Mouse (Mus musculus) midbrain, embryonic 13.5 days (tissue): ENCODE measurements around the gene Lnx1. TPM values are rescaled to one million over a fixed set of nuclear protein-coding genes. Genes with fewer than 3 reads are reported as not detected.

ENCODE experiments used
- ATAC-seq: fragments of 200-750 bp; cut with Nextera tagmentation; 2 replicates; pipeline ENCODE4 v1.8.0; 2017; ENCODE audit warnings: mild to moderate bottlenecking, moderate TSS enrichment, moderate library complexity
- H3K27ac ChIP-seq: fragments of 300-500 bp; sonication (generic); 2 replicates; pipeline ENCODE4 v1.5.1; 2015; ENCODE audit warnings: inconsistent platforms, mild to moderate bottlenecking, moderate library complexity
- H3K27me3 ChIP-seq: fragments of 300-500 bp; sonication (generic); 2 replicates; pipeline ENCODE4 v1.6.1; 2015; ENCODE audit warnings: mild to moderate bottlenecking, inconsistent platforms
- H3K36me3 ChIP-seq: fragments of 300-500 bp; sonication (generic); 2 replicates; pipeline ENCODE4 v1.6.1; 2015; ENCODE audit warnings: mild to moderate bottlenecking, inconsistent platforms
- H3K4me1 ChIP-seq: fragments of 300-500 bp; sonication (generic); replicated peaks from 2 replicates; pipeline ENCODE4 v1.6.1; 2015; ENCODE audit warnings: inconsistent platforms
- H3K4me2 ChIP-seq: fragments of 300-500 bp; sonication (generic); replicated peaks from 2 replicates; pipeline ENCODE4 v1.6.1; 2015; ENCODE audit warnings: moderate library complexity, mild to moderate bottlenecking, inconsistent platforms
- H3K4me3 ChIP-seq: fragments of 300-500 bp; sonication (generic); replicated peaks from 2 replicates; pipeline ENCODE4 v1.5.1; 2015; ENCODE audit warnings: mild to moderate bottlenecking, inconsistent platforms
- H3K9ac ChIP-seq: fragments of 300-500 bp; sonication (generic); replicated peaks from 2 replicates; pipeline ENCODE4 v1.6.1; 2015; ENCODE audit warnings: mild to moderate bottlenecking, inconsistent platforms
- H3K9me3 ChIP-seq: fragments of 300-500 bp; sonication (generic); 2 replicates; pipeline ENCODE4 v1.6.1; 2016; ENCODE audit warnings: mild to moderate bottlenecking, inconsistent platforms
- WGBS: fragments of 180-500 bp; shearing (Covaris S2); methylation state at CpG from one replicate; pipeline ENCODE4 v1.1.7; 2015; 5-methylcytosine and 5-hydroxymethylcytosine counted together
- polyA plus RNA-seq: library from polyadenylated mRNA; unstranded; fragments of >200 nt; fragmentation: Nextera tagmentation; extraction: Ambion mirVana; gene quantifications from 2 replicates; pipeline ENCODE4 v1.2.1, GENCODE M21; 2015

The Lnx1 gene
- polyA plus RNA-seq, 1 experiment from 2014 or later: 4.0 TPM

- no peak overlapping the region for H3K9ac ChIP-seq
- ATAC-seq: no peak
- H3K27me3 ChIP-seq: no peaks in the 10 kb centered on the region
- 94% methylated on average over 7 of the region's 7 CpGs for WGBS
- peaks cover 69% of the 10 kb centered on the region for H3K36me3 ChIP-seq
- H3K4me3 ChIP-seq: no peak overlapping the region
- no peak overlapping the region for H3K27ac ChIP-seq
- no peaks in the 10 kb centered on the region for H3K9me3 ChIP-seq
- no peaks in the 10 kb centered on the region for H3K4me1 ChIP-seq
- H3K4me2 ChIP-seq: no peak overlapping the region
Measured at GRCm38 (mm10) chr5:74589133-74589532, 113.6 kb downstream of the Lnx1 start.

GRCm38 (mm10) chr5:74571767-74572166 is 130.9 kb downstream of the Lnx1 start:
- WGBS: 92% methylated on average over 6 of the region's 6 CpGs
- peaks cover 30% of the 10 kb centered on the region for H3K36me3 ChIP-seq
- no peak overlapping the region for H3K27ac ChIP-seq
- no peaks in the 10 kb centered on the region for H3K4me1 ChIP-seq
- no peaks in the 10 kb centered on the region for H3K9me3 ChIP-seq
- no peak for ATAC-seq
- no peak overlapping the region for H3K9ac ChIP-seq
- no peaks in the 10 kb centered on the region for H3K27me3 ChIP-seq
- no peak overlapping the region for H3K4me2 ChIP-seq
- no peak overlapping the region for H3K4me3 ChIP-seq

DNA sequence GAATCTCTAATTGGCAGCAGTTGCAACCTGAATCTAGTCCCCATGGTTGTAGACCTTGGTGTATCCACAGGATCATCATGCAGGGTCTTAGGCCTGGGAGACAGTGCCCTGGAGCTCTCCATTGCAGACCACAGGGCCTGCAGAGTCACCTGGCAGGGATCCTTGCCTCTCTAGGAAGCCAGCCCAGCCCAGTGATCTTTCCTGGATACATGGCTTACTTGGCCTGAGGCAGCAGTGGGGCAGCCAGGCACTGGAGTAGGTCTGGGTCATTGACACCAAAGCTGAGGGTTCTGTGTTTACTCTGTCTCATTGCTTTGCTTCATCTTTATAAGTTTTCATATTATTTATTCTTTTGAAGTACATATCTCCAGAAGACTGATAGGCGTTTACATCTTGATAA is 141.6 kb downstream of the Lnx1 start:
- Histone ChIP-seq H3K4me1 (no peaks in the 10 kb centered on the region), H3K36me3 (peaks cover 60% of the 10 kb centered on the region), H3K4me2 (no peak overlapping the region), H3K4me3 (no peak overlapping the region), H3K9me3 (no peaks in the 10 kb centered on the region), H3K27ac (no peak overlapping the region), H3K27me3 (no peaks in the 10 kb centered on the region), H3K9ac (no peak overlapping the region)
- WGBS: 92% methylated on average over 1 of the region's 1 CpGs
- ATAC-seq: no peak

DNA sequence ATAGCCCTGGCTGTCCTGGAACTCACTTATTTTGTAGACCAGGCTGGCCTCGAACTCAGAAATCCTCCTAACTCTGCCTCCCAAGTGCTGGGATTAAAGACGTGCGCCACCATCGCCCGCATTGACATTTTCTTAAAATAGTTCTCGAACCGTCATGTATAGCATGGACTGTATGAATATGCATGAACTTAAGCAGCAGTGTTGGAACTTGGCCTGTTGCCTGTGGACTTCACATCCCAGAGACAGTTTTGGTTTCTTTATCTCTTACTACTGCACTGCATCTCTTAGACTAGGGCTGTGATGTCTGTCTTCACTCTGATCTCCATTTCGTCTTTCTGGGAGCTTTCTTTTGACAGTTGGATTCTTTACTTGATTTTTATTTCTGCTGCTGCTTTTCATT is 153.1 kb downstream of the Lnx1 start:
- no peak for ATAC-seq
- Histone ChIP-seq H3K36me3 (peaks cover 56% of the 10 kb centered on the region), H3K9me3 (no peaks in the 10 kb centered on the region), H3K4me1 (no peaks in the 10 kb centered on the region), H3K27me3 (no peaks in the 10 kb centered on the region), H3K27ac (no peak overlapping the region), H3K9ac (no peak overlapping the region), H3K4me3 (no peak overlapping the region), H3K4me2 (no peak overlapping the region)
- WGBS: 83% methylated on average over 8 of the region's 8 CpGs

DNA sequence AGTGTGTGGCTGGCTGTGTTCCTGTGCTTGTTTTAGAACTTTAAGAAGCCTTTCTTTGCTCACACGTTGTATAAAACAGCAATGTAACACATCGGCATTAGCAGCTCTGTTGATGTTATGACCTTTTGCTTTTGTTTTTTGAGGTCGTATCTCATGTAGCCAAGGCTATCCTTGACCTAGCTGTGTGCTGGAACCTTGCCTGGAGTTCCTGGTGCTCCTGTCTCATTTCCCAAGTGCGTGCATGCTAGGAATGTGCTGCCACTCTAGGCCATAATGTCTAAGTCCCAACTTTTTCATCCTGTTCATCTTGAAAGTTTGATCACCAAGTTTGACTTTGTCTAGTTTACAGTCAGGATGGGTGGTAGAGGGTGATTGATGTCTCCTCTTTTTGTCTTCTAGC is 157.1 kb downstream of the Lnx1 start:
- Histone ChIP-seq H3K36me3 (peaks cover 63% of the 10 kb centered on the region), H3K27me3 (no peaks in the 10 kb centered on the region), H3K9ac (no peak overlapping the region), H3K4me2 (no peak overlapping the region), H3K4me3 (no peak overlapping the region), H3K9me3 (no peaks in the 10 kb centered on the region), H3K4me1 (no peaks in the 10 kb centered on the region), H3K27ac (no peak overlapping the region)
- WGBS: 96% methylated on average over 4 of the region's 4 CpGs
- no peak for ATAC-seq

Other genes with a start within 250 kb of the Lnx1 start
- 19.5 and 21.7 TPM in 2 replicates for gene Scfd2, start 171.2 kb downstream of the Lnx1 start, polyA plus RNA-seq
- gene Fip1l1, start 167.5 kb downstream of the Lnx1 start, polyA plus RNA-seq: 85.1 and 88.1 TPM in 2 replicates